Mouse (Mus musculus): ENCODE measurements around the gene Ankrd33. TPM values are rescaled to one million over a fixed set of nuclear protein-coding genes. Genes with fewer than 3 reads are reported as not detected.

Gene Ankrd33
- polyA plus RNA-seq, 1 experiment from 2014 or later: not detected

- WGBS: 41% methylated on average over 11 of the region's 11 CpGs
- Histone ChIP-seq H3K9me3 (no peaks in the 10 kb centered on the region), H3K4me1 (peaks cover 82% of the 10 kb centered on the region), H3K27ac (replicated peaks) (no peak overlapping the region), H3K4me3 (no peak overlapping the region), H3K27me3 (replicated peaks; ENCODE audit: low read depth, poor library complexity, severe bottlenecking) (peaks cover 52% of the 10 kb centered on the region), H3K36me3 (replicated peaks) (no peaks in the 10 kb centered on the region)
- DNase-seq (ENCODE audit: low spot score): no peak
Measured at GRCm38 (mm10) chr15:101131498-101131897, 15.9 kb downstream of the Ankrd33 start.

DNA sequence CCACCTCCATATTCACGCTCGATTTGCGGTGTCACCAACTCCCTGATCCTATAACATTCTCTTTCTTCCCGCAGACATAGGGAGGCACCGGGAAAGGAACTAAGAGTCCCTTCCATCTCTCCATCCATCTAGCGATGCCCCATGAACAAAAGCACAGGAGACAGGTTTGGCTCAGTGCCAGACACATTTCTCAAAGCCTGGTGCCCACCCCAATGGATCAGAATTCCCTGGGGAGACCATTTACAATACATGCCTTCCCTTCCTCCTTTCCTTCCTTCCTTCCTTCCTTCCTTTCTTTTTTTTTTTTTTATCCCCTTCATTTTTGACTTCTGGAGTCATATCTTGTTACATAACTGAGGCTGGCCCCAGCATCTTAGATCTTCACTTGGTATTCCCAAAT, 16.5 kb downstream of the Ankrd33 start:
- Histone ChIP-seq H3K27ac (replicated peaks) (no peak overlapping the region), H3K4me3 (no peak overlapping the region), H3K27me3 (replicated peaks; ENCODE audit: low read depth, poor library complexity, severe bottlenecking) (peaks cover 47% of the 10 kb centered on the region), H3K36me3 (replicated peaks) (peaks cover 2% of the 10 kb centered on the region), H3K4me1 (peaks cover 79% of the 10 kb centered on the region), H3K9me3 (no peaks in the 10 kb centered on the region)
- WGBS: 76% methylated on average over 6 of the region's 6 CpGs
- DNase-seq (ENCODE audit: low spot score): no peak

DNA sequence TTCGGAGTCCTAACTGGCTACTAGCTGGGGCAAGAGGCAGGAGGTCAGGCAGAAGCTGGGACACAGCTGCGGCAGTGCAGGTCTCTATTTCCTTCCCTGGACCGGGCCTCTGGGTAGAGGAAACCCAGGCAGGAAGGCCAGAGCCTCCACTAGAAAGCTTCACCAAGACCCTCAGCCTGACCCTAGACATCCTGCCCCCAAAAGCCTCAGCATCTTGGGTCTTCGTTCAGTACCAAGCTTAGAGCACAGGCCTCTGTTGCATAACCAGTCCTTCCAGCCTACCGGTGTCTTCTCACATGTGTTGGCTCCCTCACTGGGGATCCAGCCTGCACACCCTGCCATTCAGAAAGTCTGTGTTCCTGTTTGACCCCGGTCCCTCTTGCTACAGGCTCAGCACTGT, 17.2 kb downstream of the Ankrd33 start:
- H3K4me1 ChIP-seq: peaks cover 73% of the 10 kb centered on the region

GRCm38 (mm10) chr15:101133993-101134704, 18.6 kb downstream of the Ankrd33 start:
- H3K4me3 ChIP-seq: peak overlapping the region; percentile 47
- peaks cover 26% of the 10 kb centered on the region for H3K27me3 ChIP-seq (replicated peaks; ENCODE audit: low read depth, poor library complexity, severe bottlenecking)
- H3K4me1 ChIP-seq: peaks cover 61% of the 10 kb centered on the region
- H3K9me3 ChIP-seq: no peaks in the 10 kb centered on the region
- peak; percentile 70 for DNase-seq (ENCODE audit: low spot score)
- WGBS: 18% methylated on average over 15 of the region's 15 CpGs
- H3K36me3 ChIP-seq (replicated peaks): peaks cover 8% of the 10 kb centered on the region
- peak overlapping the region; percentile 82 for H3K27ac ChIP-seq (replicated peaks)

More for the DNA sequence above, 17.2 kb downstream of the Ankrd33 start:
- peaks cover 8% of the 10 kb centered on the region for H3K36me3 ChIP-seq (replicated peaks)
- DNase-seq (ENCODE audit: low spot score): no peak
- 72% methylated on average over 6 of the region's 6 CpGs for WGBS
- H3K9me3 ChIP-seq: no peaks in the 10 kb centered on the region
- no peak overlapping the region for H3K4me3 ChIP-seq
- H3K27ac ChIP-seq (replicated peaks): peak overlapping the region; percentile 82
- H3K27me3 ChIP-seq (replicated peaks; ENCODE audit: low read depth, poor library complexity, severe bottlenecking): peaks cover 39% of the 10 kb centered on the region

DNA sequence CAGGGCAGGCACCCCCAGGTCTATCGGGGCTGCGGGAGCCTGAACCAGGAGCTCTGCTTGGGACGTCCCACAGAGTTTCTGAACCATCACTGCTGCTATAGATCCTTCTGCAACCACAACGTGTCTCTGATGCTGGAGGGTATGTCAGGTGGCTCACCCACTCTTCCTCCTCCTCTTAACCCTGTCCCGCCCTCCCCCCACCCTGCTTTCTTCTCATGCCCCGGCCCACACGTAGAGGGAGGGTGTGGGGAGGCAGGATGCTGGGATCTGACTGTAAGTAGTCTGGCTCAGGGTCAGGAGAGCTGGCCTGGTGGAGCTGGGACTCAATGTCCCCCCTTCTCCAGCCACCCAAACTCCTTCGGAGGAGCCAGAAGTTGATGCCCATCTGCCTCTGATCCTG, 19.9 kb downstream of the Ankrd33 start:
- DNase-seq (ENCODE audit: low spot score): no peak
- peaks cover 66% of the 10 kb centered on the region for H3K4me1 ChIP-seq
- peak overlapping the region; percentile 47 for H3K4me3 ChIP-seq
- peak overlapping the region; percentile 82 for H3K27ac ChIP-seq (replicated peaks)
- peaks cover 13% of the 10 kb centered on the region for H3K27me3 ChIP-seq (replicated peaks; ENCODE audit: low read depth, poor library complexity, severe bottlenecking)
- H3K36me3 ChIP-seq (replicated peaks): peaks cover 8% of the 10 kb centered on the region
- H3K9me3 ChIP-seq: no peaks in the 10 kb centered on the region
- 61% methylated on average over 8 of the region's 8 CpGs for WGBS

DNA sequence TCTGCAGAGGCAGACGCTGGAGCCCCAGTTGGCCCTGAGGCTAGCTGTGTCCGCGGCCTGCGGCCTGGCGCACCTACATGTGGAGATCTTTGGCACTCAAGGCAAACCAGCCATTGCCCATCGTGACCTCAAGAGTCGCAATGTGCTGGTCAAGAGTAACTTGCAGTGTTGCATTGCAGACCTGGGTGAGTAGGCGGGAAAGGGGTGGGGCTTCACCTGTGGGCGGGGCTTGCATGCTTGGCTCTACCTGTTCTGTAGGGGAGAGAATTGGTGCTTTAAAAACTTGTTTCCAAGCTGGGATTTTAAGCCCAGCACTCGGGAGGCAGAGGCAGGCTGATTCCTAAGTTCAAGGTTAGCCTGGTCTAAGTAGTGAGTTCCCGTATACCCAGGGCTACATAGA, 21.9 kb downstream of the Ankrd33 start:
- Histone ChIP-seq H3K36me3 (replicated peaks) (peaks cover 8% of the 10 kb centered on the region), H3K9me3 (no peaks in the 10 kb centered on the region), H3K4me3 (no peak overlapping the region), H3K27me3 (replicated peaks; ENCODE audit: low read depth, poor library complexity, severe bottlenecking) (no peaks in the 10 kb centered on the region; the same call in 1 of the 2 replicates), H3K4me1 (peaks cover 64% of the 10 kb centered on the region), H3K27ac (replicated peaks) (no peak overlapping the region)
- WGBS: 80% methylated on average over 11 of the region's 11 CpGs
- no peak for DNase-seq (ENCODE audit: low spot score)

GRCm38 (mm10) chr15:101138675-101139074, 23.1 kb downstream of the Ankrd33 start:
- WGBS: 89% methylated on average over 3 of the region's 3 CpGs
- H3K36me3 ChIP-seq (replicated peaks): peaks cover 8% of the 10 kb centered on the region
- no peak for DNase-seq (ENCODE audit: low spot score)
- H3K4me1 ChIP-seq: peaks cover 64% of the 10 kb centered on the region
- H3K27ac ChIP-seq (replicated peaks): no peak overlapping the region
- no peaks in the 10 kb centered on the region; the same call in 1 of the 2 replicates for H3K27me3 ChIP-seq (replicated peaks; ENCODE audit: low read depth, poor library complexity, severe bottlenecking)
- H3K9me3 ChIP-seq: no peaks in the 10 kb centered on the region
- H3K4me3 ChIP-seq: no peak overlapping the region

GRCm38 (mm10) chr15:101139885-101140284, 24.3 kb downstream of the Ankrd33 start:
- Histone ChIP-seq H3K27me3 (replicated peaks; ENCODE audit: low read depth, poor library complexity, severe bottlenecking) (no peaks in the 10 kb centered on the region; the same call in 1 of the 2 replicates), H3K9me3 (no peaks in the 10 kb centered on the region), H3K4me3 (0 out of 2 replicates have a peak overlapping the region, but pooled peaks have one; percentile 8), H3K4me1 (peaks cover 64% of the 10 kb centered on the region), H3K27ac (replicated peaks) (peak overlapping the region; percentile 69), H3K36me3 (replicated peaks) (peaks cover 8% of the 10 kb centered on the region)
- DNase-seq (ENCODE audit: low spot score): peak; percentile 57
- 13% methylated on average over 12 of the region's 12 CpGs for WGBS

GRCm38 (mm10) chr15:101140587-101140986, 25.0 kb downstream of the Ankrd33 start:
- DNase-seq (ENCODE audit: low spot score): no peak
- Histone ChIP-seq H3K27me3 (replicated peaks; ENCODE audit: low read depth, poor library complexity, severe bottlenecking) (no peaks in the 10 kb centered on the region; the same call in 1 of the 2 replicates), H3K27ac (replicated peaks) (peak overlapping the region; percentile 69), H3K4me3 (no peak overlapping the region), H3K9me3 (no peaks in the 10 kb centered on the region), H3K36me3 (replicated peaks) (peaks cover 8% of the 10 kb centered on the region), H3K4me1 (peaks cover 64% of the 10 kb centered on the region)
- 58% methylated on average over 6 of the region's 6 CpGs for WGBS

DNA sequence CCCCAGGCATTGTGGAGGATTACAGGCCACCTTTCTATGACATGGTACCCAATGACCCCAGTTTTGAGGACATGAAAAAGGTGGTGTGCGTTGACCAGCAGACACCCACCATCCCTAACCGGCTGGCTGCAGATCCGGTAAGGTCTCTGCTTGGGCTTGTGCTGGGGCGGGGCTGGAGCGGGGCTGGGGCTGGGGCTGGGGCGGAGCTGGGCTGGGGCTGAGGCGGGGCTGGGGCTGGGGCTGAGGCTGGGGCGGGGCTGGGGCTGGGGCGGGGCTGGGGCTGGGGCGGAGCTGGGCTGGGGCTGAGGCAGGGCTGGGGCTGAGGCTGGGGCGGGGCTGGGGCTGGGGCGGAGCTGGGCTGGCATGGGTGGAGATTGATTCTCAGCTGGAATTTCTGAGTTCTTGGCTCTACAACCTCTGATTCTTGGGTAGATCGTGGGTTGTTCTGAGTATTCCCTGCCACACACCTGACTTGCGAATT, 25.5 kb downstream of the Ankrd33 start:
- H3K36me3 ChIP-seq (replicated peaks): peaks cover 8% of the 10 kb centered on the region
- no peaks in the 10 kb centered on the region for H3K27me3 ChIP-seq (replicated peaks; ENCODE audit: low read depth, poor library complexity, severe bottlenecking)
- H3K9me3 ChIP-seq: no peaks in the 10 kb centered on the region
- peak; percentile 90 for DNase-seq (ENCODE audit: low spot score)
- H3K27ac ChIP-seq (replicated peaks): peak overlapping the region; percentile 69
- 4% methylated on average over 14 of the region's 14 CpGs for WGBS
- H3K4me1 ChIP-seq: peaks cover 64% of the 10 kb centered on the region
- H3K4me3 ChIP-seq: no peak overlapping the region

DNA sequence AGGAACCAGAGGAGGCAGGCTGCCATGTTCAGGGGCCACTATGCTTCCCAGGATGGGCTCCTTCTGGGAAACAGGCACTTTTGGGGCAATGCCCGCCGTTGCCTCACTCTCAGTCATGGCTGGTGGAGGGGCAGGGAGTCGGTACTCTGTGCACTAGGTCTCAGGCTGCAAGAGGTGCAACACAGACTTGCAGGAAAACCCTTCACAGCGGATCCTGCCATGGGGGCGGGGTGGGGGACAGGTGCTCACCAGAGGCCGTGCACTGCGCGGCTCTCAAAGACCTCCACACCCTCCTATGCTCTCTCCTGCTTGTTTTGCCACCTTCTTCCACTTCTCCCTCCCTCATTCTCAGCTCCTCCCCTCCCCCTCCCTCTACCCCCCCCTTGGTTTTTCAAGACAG, 27.1 kb downstream of the Ankrd33 start:
- peak overlapping the region; percentile 25; the same call in 1 of the 2 replicates for H3K4me3 ChIP-seq
- DNase-seq (ENCODE audit: low spot score): no peak
- peak overlapping the region; percentile 73 for H3K27ac ChIP-seq (replicated peaks)
- WGBS: 57% methylated on average over 8 of the region's 8 CpGs
- H3K9me3 ChIP-seq: no peaks in the 10 kb centered on the region
- no peaks in the 10 kb centered on the region for H3K36me3 ChIP-seq (replicated peaks)
- H3K27me3 ChIP-seq (replicated peaks; ENCODE audit: low read depth, poor library complexity, severe bottlenecking): 0 out of 2 replicates have a peak, but pooled peaks cover 5% of the 10 kb centered on the region
- peaks cover 79% of the 10 kb centered on the region for H3K4me1 ChIP-seq

- no peaks in the 10 kb centered on the region for H3K36me3 ChIP-seq (replicated peaks)
- H3K27me3 ChIP-seq (replicated peaks; ENCODE audit: low read depth, poor library complexity, severe bottlenecking): 0 out of 2 replicates have a peak, but pooled peaks cover 5% of the 10 kb centered on the region
- H3K9me3 ChIP-seq: no peaks in the 10 kb centered on the region
- DNase-seq (ENCODE audit: low spot score): peak; percentile 66
- peak overlapping the region; percentile 25 for H3K4me3 ChIP-seq
- H3K4me1 ChIP-seq: peaks cover 87% of the 10 kb centered on the region
- 20% methylated on average over 8 of the region's 8 CpGs for WGBS
- peak overlapping the region; percentile 73 for H3K27ac ChIP-seq (replicated peaks)
Measured at GRCm38 (mm10) chr15:101143494-101143893, 27.9 kb downstream of the Ankrd33 start.

DNA sequence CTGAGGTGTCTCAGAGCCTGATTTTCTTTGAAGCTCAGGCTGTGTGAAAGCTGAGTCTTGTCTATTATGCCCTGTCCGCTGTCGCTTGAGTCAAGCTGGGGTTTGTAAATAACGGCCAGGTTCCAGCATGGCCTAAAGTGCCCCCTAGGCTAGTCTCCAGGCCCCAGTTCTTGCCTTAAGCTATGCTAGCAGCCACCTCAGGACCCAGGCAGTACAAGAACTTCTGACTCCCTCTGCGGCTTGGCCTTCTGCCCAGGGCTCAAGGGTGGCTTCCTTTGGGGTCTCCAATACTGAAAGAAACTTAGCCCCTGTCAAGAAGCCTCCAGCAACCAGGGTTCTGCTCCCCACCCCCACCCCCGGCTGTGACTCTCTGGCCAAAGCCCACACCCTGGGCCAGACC, 28.6 kb downstream of the Ankrd33 start:
- WGBS: 85% methylated on average over 5 of the region's 5 CpGs
- H3K27ac ChIP-seq (replicated peaks): peak overlapping the region; percentile 5
- H3K4me1 ChIP-seq: peaks cover 87% of the 10 kb centered on the region

More for the DNA sequence above, 28.6 kb downstream of the Ankrd33 start:
- no peaks in the 10 kb centered on the region for H3K9me3 ChIP-seq
- 0 out of 2 replicates have a peak, but pooled peaks cover 5% of the 10 kb centered on the region for H3K27me3 ChIP-seq (replicated peaks; ENCODE audit: low read depth, poor library complexity, severe bottlenecking)
- no peaks in the 10 kb centered on the region for H3K36me3 ChIP-seq (replicated peaks)
- no peak for DNase-seq (ENCODE audit: low spot score)
- no peak overlapping the region for H3K4me3 ChIP-seq

All from embryonic facial prominence, embryonic 10.5 days (tissue).